Mouse (Mus musculus) liver, embryonic 13.5 days (tissue): ENCODE results near the gene Pih1d3. TPM values are rescaled to one million over a fixed set of nuclear protein-coding genes. Genes with fewer than 3 reads are reported as not detected.

Experiments used
- ATAC-seq: fragments of 200-750 bp; cut with Nextera tagmentation; 2 replicates; pipeline ENCODE4 v1.8.0; 2017; ENCODE audit warnings: low read depth, mild to moderate bottlenecking, moderate number of reproducible peaks, moderate library complexity
- DNase-seq: peaks from one replicate; pipeline ENCODE4 v3.0.0; 2022
- H3K27ac ChIP-seq: fragments of 300-500 bp; sonication (generic); 2 replicates; pipeline ENCODE4 v1.5.1; 2015; ENCODE audit warnings: moderate library complexity, mild to moderate bottlenecking, inconsistent platforms
- H3K27me3 ChIP-seq: fragments of 300-500 bp; sonication (generic); 2 replicates; pipeline ENCODE4 v1.6.1; 2015; ENCODE audit warnings: mild to moderate bottlenecking, inconsistent platforms
- H3K36me3 ChIP-seq: fragments of 300-500 bp; sonication (generic); 2 replicates; pipeline ENCODE4 v1.6.1; 2015; ENCODE audit warnings: mild to moderate bottlenecking, inconsistent platforms
- H3K4me1 ChIP-seq: fragments of 300-500 bp; sonication (generic); replicated peaks from 2 replicates; pipeline ENCODE4 v1.6.1; 2015; ENCODE audit warnings: inconsistent platforms
- H3K4me2 ChIP-seq: fragments of 300-500 bp; sonication (generic); 2 replicates; pipeline ENCODE4 v1.6.1; 2015; ENCODE audit warnings: inconsistent platforms, mild to moderate bottlenecking, moderate library complexity
- H3K4me3 ChIP-seq: fragments of 300-500 bp; sonication (generic); replicated peaks from 2 replicates; pipeline ENCODE4 v1.5.1; 2015; ENCODE audit warnings: mild to moderate bottlenecking, inconsistent platforms
- H3K9ac ChIP-seq: fragments of 300-500 bp; sonication (generic); 2 replicates; pipeline ENCODE4 v1.6.1; 2015; ENCODE audit warnings: mild to moderate bottlenecking, inconsistent platforms
- H3K9me3 ChIP-seq: fragments of 300-500 bp; sonication (generic); replicated peaks from 2 replicates; pipeline ENCODE4 v1.6.1; 2016; ENCODE audit warnings: inconsistent platforms
- WGBS: fragments of 180-500 bp; shearing (Covaris S2); methylation state at CpG from one replicate; pipeline ENCODE4 v1.1.7; 2015; ENCODE audit not compliant: insufficient replicate concordance; 5-methylcytosine and 5-hydroxymethylcytosine counted together
- polyA plus RNA-seq: library from polyadenylated mRNA; unstranded; fragments of >200 nt; fragmentation: Nextera tagmentation; extraction: Ambion mirVana; gene quantifications from 2 replicates; pipeline ENCODE4 v1.2.1, GENCODE M21; 2015

The Pih1d3 gene
- polyA plus RNA-seq, 1 experiment from 2014 or later: not detected

GRCm38 (mm10) chr1:31220599-31221250 lies 1.9 kb upstream of the Pih1d3 start:
- no peak overlapping the region for H3K4me3 ChIP-seq
- H3K27me3 ChIP-seq: no peaks in the 10 kb centered on the region
- no peak overlapping the region for H3K27ac ChIP-seq
- no peak for ATAC-seq
- 65% methylated on average over 4 of the region's 4 CpGs for WGBS
- no peaks in the 10 kb centered on the region for H3K9me3 ChIP-seq
- DNase-seq: no peak
- H3K9ac ChIP-seq: no peak overlapping the region
- H3K4me2 ChIP-seq: no peak overlapping the region
- H3K36me3 ChIP-seq: no peaks in the 10 kb centered on the region
- H3K4me1 ChIP-seq: no peaks in the 10 kb centered on the region

GRCm38 (mm10) chr1:31233319-31234036 lies 10.8 kb downstream of the Pih1d3 start:
- H3K4me3 ChIP-seq: no peak overlapping the region
- H3K27ac ChIP-seq: no peak overlapping the region
- DNase-seq (no peak), ATAC-seq (no peak)
- H3K36me3 ChIP-seq: no peaks in the 10 kb centered on the region
- no peaks in the 10 kb centered on the region for H3K27me3 ChIP-seq
- no peak overlapping the region for H3K9ac ChIP-seq
- H3K9me3 ChIP-seq: no peaks in the 10 kb centered on the region; the same call in none of the 2 replicates
- H3K4me2 ChIP-seq: no peak overlapping the region
- H3K4me1 ChIP-seq: no peaks in the 10 kb centered on the region

GRCm38 (mm10) chr1:31260218-31260923 lies 37.7 kb downstream of the Pih1d3 start:
- ATAC-seq: no peak
- H3K9ac ChIP-seq: no peak overlapping the region
- H3K36me3 ChIP-seq: no peaks in the 10 kb centered on the region
- no peaks in the 10 kb centered on the region for H3K9me3 ChIP-seq
- no peak overlapping the region for H3K4me2 ChIP-seq
- H3K4me3 ChIP-seq: no peak overlapping the region
- DNase-seq: no peak
- 48% methylated on average over 10 of the region's 10 CpGs for WGBS
- no peaks in the 10 kb centered on the region for H3K27me3 ChIP-seq
- no peak overlapping the region for H3K27ac ChIP-seq
- no peaks in the 10 kb centered on the region for H3K4me1 ChIP-seq

Other genes starting within 250 kb of the Pih1d3 start
- gene AC153137.1, start 244.9 kb upstream of the Pih1d3 start, polyA plus RNA-seq: not detected in 2 replicates
- not detected in 2 replicates for gene Lgsn, start 46.4 kb upstream of the Pih1d3 start, polyA plus RNA-seq
- gene 4931428L18Rik, start 154 bp upstream of the Pih1d3 start, polyA plus RNA-seq: not detected in 2 replicates